Mouse (Mus musculus) urinary bladder, postnatal 25 days (tissue): ENCODE measurements around the gene Mstn.
A peak's percentile ranks its signal among the peaks of the same experiment; 100 is the strongest.

Source experiments
- DNase-seq: peaks from one replicate; pipeline ENCODE4 v3.0.0; 2022; ENCODE audit warnings: low spot score

Mstn gene

DNA sequence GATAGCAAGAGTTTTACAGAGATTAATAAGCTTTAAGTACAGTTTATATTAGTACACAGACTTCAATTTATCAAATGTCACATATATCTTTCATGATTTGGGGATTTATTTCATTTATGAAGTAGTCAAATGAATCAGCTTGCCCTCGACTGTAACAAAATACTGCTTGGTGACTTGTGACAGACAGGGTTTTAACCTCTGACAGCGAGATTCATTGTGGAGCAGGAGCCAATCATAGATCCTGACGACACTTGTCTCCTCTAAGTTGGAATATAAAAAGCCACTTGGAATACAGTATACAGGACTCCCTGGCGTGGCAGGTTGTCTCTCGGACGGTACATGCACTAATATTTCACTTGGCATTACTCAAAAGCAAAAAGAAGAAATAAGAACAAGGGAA lies at the start of gene Mstn:
TSS of gene Mstn (plus strand) at position 301 of the 400 bp plus-strand sequence.
- DNase-seq: no peak

DNA sequence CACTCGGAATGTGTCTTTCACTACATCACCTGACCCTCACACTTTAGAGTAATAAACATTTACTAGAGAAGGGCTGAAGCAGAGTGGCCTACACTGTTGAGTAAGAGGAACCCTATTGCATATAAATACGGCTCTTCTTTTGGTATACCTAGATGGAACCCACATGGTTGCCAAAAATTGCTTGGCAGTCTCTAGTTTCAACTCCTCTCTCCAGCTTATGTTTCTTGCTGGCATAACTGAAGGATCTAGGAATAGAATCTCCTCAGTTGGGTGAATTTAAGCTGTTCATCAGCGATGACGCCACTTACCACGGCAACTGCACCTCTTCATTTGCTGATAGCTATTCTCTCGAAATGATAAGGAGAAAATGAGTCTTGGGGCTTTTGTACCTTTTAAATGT lies 46.7 kb upstream of the Mstn start:
- DNase-seq: no peak

DNA sequence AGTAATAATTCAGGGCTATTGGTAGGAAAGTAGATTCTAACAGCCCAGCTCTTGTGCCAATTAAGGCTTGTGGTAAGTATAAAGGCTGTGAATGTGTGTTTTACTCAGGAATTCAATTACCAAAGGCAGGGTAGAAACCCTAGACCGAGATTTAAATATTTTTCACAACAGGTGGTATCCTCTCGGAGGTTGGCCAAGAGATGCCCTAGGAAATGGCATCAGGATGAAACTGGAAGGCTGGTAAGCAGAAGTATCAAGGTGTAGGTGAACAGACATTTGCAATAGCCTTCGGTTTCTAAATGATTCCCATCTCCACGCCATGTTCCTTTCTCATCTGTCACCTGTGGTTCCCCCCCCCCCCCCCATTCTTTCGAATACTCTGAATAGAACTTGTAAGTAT lies 45.8 kb upstream of the Mstn start:
- no peak for DNase-seq

GRCm38 (mm10) chr1:53018746-53019505 lies 42.5 kb upstream of the Mstn start:
- DNase-seq: no peak

DNA sequence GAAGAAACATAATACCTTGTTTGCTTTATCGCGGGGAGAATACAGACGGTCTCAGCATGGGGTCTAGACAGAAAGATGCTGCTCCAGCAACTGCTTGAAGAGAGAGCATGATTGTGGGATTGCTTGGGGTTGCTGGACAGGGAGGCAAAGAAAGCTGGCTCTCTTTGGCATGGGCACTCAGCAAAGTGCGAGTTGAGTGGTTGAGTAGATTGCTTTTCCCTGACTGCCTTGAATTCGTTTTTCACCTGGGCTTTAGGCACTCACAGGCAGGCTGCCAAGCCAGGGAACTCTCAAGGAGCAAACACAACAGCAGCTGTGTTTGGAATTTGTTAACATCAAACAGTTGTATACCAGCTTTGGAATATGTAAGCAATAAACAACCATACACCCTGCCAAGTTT lies 41.4 kb upstream of the Mstn start, which contains the start of gene 1700019D03Rik:
TSS of gene 1700019D03Rik (minus strand) at position 101 of the 400 bp plus-strand sequence.
- no peak for DNase-seq

- no peak for DNase-seq
Measured at GRCm38 (mm10) chr1:53032550-53032949, 28.9 kb upstream of the Mstn start.

DNA sequence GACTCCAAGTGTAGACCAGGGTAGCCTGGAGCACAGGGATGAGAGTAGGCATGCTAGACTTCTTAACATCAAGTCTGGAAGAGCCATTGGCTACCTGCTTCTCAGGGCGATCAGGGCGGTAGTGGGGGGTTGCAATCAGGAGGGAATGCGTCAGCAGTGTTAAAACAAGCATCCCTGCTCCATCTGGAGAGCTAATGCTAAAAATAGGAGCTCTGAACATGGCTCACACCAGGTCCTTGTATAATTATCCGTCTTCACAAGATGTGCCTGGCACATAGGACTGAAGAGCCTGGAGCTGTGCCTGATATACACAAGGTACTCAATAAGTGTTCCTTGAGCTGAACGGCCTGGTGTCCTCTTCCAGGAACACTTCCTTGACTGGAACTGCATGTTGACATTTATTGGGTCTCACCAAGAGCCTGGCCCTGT lies 24.0 kb upstream of the Mstn start:
- DNase-seq: no peak

DNA sequence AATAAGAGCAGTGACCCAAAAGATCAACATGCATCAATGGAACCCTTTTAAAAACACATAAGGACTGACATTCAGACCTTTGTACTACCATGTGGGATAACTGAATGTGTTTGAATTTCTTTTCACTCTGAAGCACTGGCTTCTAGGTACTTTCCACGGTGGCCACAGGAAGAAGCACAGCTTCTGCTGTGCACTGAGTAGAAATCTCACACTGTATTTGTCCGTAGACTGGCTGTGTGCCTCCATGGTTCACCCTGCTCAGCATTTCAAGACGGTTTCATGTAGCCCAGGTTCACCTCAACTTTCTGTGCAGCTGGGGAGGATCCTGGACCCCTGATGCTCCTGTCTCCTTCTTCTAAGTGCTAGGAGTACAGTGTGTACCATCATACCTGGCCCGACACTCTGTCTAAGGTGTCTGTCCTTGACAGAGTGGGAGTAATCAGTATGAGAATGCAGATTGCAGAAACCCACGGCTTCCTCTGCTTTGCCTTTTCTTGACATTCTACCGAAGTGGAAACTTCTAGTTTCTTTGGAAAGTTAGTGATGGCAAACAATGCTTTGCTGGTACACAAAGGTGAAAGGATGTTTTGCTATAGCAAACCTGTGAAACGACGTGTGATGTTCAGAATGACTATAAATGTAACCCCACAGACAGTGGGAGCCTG lies 11.5 kb upstream of the Mstn start:
- no peak for DNase-seq

GRCm38 (mm10) chr1:53053087-53054022 lies 8.1 kb upstream of the Mstn start:
- DNase-seq: peak; percentile 58

GRCm38 (mm10) chr1:53059106-53059505 lies 2.3 kb upstream of the Mstn start:
- no peak for DNase-seq

GRCm38 (mm10) chr1:53060499-53060898 lies 941 bp upstream of the Mstn start:
- no peak for DNase-seq

DNA sequence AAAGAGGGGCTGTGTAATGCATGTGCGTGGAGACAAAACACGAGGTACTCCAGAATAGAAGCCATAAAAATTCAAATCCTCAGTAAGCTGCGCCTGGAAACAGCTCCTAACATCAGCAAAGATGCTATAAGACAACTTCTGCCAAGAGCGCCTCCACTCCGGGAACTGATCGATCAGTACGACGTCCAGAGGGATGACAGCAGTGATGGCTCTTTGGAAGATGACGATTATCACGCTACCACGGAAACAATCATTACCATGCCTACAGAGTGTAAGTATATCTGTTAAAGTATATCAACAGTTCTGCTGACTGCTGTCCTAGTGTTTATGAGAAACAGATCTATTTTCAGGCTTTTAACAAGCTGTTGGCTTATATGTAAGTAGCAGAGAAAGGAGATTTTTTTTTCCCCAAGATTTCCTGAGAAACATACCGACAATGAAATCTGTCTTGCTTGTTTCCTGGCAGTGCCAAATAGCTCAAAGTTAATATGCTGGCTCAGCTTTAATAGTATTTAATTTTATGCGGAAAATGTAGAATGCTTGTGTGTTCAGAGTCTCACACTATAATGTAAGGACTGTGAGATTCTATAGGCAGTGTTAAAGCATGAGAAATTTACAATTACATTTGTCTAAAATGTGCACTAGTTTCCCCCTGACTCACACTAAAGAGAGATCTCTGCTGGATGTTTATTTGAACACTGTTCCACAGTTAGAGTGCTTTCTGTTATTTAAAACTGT lies 600 bp downstream of the Mstn start:
- no peak for DNase-seq

DNA sequence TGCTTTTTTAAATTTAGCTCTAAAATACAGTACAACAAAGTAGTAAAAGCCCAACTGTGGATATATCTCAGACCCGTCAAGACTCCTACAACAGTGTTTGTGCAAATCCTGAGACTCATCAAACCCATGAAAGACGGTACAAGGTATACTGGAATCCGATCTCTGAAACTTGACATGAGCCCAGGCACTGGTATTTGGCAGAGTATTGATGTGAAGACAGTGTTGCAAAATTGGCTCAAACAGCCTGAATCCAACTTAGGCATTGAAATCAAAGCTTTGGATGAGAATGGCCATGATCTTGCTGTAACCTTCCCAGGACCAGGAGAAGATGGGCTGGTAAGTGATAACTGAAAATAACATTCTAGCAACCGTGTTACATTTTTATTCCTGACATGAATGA lies 2.5 kb downstream of the Mstn start:
- no peak for DNase-seq

- DNase-seq: no peak
Measured at GRCm38 (mm10) chr1:53069726-53070514, 8.5 kb downstream of the Mstn start.

DNA sequence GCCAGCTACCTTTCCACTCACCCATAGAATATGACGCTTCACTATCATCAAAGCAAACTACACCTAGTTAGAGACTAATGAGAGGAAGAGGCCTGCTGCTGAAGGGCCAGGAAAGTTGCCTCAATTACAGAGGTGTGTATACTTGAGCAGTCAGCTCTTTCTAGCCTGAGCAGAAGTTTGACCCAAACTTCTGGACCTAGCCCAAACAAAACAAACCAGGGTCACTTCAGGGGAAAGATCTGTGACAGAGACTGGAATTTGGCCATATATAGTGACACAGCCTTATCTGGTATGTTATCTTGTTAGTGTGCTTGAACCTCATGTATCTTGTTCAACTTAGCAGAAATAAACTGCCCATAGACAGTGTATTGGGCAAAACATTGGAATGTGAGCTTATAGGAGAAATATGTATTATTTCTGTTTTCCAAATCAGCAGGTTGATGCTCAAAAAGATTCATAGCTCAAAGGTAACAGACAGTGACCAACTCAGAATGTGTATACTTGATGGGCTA lies 9.3 kb downstream of the Mstn start:
- DNase-seq: no peak

GRCm38 (mm10) chr1:53076656-53077055 lies 15.2 kb downstream of the Mstn start:
- no peak for DNase-seq

- no peak for DNase-seq
Measured at GRCm38 (mm10) chr1:53079876-53080275, 18.4 kb downstream of the Mstn start.

GRCm38 (mm10) chr1:53080603-53081002 lies 19.2 kb downstream of the Mstn start:
- DNase-seq: no peak

GRCm38 (mm10) chr1:53085256-53085655 lies 23.8 kb downstream of the Mstn start:
- DNase-seq: no peak

- DNase-seq: no peak
Measured at GRCm38 (mm10) chr1:53085991-53086390, 24.6 kb downstream of the Mstn start.

GRCm38 (mm10) chr1:53093180-53093579 lies 31.7 kb downstream of the Mstn start:
- DNase-seq: no peak
